Mouse (Mus musculus) hindlimb bud, embryonic 11.5 days (tissue): ENCODE measurements around the gene Fam129b.

Experiments
- DNase-seq: peaks from one replicate; pipeline ENCODE4 v3.0.0-alpha.2; 2012; ENCODE audit warnings: low read depth, low spot score; ENCODE audit errors: extremely low spot score

Fam129b gene

GRCm38 (mm10) chr2:32859622-32860012, 16.3 kb upstream of the Fam129b start:
- DNase-seq: no peak

GRCm38 (mm10) chr2:32860799-32861198, 15.1 kb upstream of the Fam129b start:
- DNase-seq: no peak

- DNase-seq: no peak
Measured at GRCm38 (mm10) chr2:32863317-32863716, 12.6 kb upstream of the Fam129b start.

GRCm38 (mm10) chr2:32864755-32865154, 11.2 kb upstream of the Fam129b start:
- no peak for DNase-seq

- no peak for DNase-seq
Measured at GRCm38 (mm10) chr2:32867354-32867753, 8.6 kb upstream of the Fam129b start.

GRCm38 (mm10) chr2:32869721-32870274, 6.1 kb upstream of the Fam129b start:
- no peak for DNase-seq

GRCm38 (mm10) chr2:32870275-32871100, 5.4 kb upstream of the Fam129b start:
- DNase-seq: no peak

- DNase-seq: no peak
Measured at GRCm38 (mm10) chr2:32874070-32874469, 1.8 kb upstream of the Fam129b start.

- DNase-seq: no peak
Measured at GRCm38 (mm10) chr2:32874951-32875674, 801 bp upstream of the Fam129b start.

GRCm38 (mm10) chr2:32876490-32877302, 782 bp downstream of the Fam129b start:
- DNase-seq: no peak

- DNase-seq: no peak
Measured at GRCm38 (mm10) chr2:32877303-32877702, 1.4 kb downstream of the Fam129b start.

GRCm38 (mm10) chr2:32877761-32878393, 2.0 kb downstream of the Fam129b start:
- DNase-seq: no peak

GRCm38 (mm10) chr2:32878396-32878795, 2.5 kb downstream of the Fam129b start:
- DNase-seq: no peak

GRCm38 (mm10) chr2:32879593-32879992, 3.7 kb downstream of the Fam129b start:
- no peak for DNase-seq

- no peak for DNase-seq
Measured at GRCm38 (mm10) chr2:32881054-32881453, 5.1 kb downstream of the Fam129b start.

- DNase-seq: no peak
Measured at GRCm38 (mm10) chr2:32881723-32882122, 5.8 kb downstream of the Fam129b start.

GRCm38 (mm10) chr2:32882283-32883043, 6.5 kb downstream of the Fam129b start:
- no peak for DNase-seq

- DNase-seq: no peak
Measured at GRCm38 (mm10) chr2:32884745-32885144, 8.8 kb downstream of the Fam129b start.

- DNase-seq: no peak
Measured at GRCm38 (mm10) chr2:32888029-32888428, 12.1 kb downstream of the Fam129b start.

- DNase-seq: no peak
Measured at GRCm38 (mm10) chr2:32888551-32888950, 12.6 kb downstream of the Fam129b start.
